Mouse (Mus musculus): ENCODE data around the gene Ednrb. TPM values are rescaled to one million over a fixed set of nuclear protein-coding genes. Genes with fewer than 3 reads are reported as not detected.
"Not testable (repeated sequence)": the region's sequence is repeated elsewhere in the genome, so short reads cannot be mapped to it uniquely, and the experiment has no call there.

Ednrb gene
- total RNA-seq, 1 experiment from 2014 or later = 38.2 TPM

DNA sequence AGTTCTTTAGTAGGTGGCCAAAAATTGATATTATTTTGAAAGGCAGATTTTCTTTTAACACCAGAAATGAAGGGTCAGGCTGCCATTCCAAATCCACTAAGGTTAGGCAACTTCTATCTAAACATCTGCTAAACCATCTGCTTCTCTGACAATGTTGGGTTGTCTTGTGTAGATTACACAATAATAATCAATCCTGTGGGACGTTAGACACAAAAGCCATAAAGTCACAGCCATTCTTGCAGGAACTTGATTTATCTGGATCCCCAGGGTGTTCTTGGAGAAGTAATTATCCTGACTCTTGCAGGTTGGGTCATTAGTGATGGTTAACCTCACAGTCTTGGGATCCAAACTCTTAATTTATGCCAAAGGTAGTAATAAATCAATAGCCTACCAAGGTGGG is 21.6 kb downstream of the Ednrb start:
- no peak for DNase-seq

DNA sequence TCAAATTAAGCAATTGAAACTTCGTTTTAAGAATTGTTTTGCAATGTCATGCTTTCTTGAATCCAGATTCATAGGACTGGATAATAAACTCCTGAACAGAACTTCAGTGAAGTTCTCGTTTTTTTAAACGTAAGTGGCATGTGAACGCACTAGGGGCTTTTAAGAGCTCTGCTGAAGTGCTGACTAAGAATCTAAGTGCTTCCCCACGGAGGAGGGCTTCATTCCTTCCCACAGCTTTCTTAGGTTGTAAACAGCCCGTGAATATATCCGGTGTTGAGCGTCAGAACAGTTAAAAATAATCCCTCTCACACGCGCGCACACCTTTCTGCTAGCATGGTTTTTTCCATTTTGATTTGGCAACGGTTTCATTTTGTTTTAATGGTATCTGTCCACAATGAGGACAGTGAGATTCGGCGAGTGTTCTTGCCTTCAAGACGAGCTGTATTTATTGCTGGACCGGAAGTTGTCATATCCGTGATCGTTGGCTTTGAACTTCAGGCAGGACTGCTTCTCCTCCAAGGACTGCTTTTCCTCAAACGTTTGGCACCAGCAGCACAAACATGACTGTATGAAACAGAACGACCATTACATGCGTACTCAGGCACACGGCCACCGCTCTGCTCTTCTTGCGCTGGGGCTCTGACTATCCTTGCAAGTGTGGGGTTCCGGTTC is 27.4 kb downstream of the Ednrb start:
- DNase-seq = no peak

DNA sequence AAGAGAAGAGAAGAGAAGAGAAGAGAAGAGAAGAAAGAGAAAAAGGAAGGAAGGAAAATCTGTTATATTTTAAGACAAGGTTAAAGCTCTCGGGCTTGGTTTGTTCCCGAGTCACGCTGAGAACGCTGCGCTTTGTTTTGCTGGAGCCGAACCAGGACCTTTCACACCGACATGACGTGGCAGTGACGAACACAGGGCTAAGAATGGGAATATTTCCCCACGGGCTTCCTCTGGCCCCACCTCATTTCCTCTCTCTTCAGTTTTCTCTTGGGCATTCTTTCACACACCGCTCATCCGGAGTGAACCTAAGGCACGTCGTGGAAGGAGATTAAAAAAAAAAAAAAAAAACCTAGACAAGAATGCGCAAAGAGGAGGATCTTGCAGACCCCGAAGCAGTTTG is 28.7 kb downstream of the Ednrb start:
- peak; percentile 33 for DNase-seq

DNA sequence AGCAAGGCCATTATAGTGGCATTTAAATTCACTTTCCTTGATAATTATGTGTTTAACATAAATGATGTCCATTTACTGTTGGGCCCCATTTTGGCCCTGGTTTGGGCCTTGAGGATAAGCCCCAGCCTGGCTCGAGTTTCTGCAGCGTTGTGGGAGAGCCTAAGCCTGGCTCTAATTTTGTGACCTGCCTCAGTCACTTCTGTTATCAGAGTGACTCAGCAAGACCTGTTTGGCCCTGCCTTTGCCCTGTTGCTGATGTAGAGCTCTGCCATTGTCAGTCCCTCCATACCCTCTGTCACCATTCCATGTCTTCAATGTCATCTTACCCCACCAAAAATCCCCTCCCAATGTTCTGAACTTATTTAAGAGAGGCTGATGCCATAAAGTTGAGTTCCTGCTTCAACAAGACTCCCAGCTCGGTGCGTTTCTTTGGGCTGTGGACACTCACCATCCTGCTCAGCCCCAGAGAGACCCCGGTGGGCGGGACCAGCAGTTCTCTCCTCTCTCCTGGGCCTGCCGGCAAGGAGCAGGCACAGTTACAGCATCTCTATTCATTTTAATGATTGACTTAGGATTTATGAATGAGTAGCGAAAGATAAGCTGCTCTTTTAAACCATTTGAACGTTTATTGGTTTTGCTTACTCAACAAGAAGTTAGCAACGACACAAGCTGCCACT is 30.0 kb downstream of the Ednrb start:
- no peak for DNase-seq

DNA sequence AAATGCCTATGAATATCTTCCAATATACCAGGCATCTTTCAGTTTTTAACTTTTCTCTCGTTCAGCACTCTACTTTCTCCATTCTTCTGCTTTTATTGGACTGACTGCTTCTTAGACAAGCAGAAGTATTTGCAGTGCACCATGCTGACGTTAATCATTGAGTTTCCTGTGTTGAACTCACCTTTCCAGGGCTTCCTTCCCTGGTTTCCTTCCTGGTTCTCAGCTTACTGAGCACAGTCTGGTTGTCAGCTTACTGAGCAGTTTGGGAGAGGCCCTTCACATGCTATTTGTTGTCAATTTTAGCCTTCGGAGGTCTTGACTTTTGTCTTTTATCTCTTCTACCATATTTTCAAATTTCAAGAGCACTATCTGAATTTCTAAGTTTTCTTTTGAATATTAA is 31.0 kb downstream of the Ednrb start:
- DNase-seq = no peak

DNA sequence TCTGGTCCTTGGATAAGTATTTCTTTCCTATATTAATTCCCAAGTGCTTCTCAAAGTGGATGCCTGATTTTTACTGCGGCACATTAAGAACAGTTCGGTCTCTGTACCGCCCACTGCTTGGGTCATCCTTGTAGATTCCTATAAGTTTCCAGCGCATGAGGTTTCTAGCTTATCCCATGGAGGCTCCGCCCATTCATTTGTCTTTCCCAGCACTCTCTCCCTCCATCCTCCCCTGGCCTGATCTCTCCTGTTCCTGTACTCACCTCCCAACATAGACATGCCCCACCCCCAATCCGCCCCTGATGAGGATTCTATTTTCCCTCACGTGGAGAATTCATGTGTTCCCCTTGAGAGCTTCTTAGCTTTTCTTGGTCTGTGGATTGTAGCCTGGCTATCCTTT is 32.9 kb downstream of the Ednrb start:
- no peak for DNase-seq

DNA sequence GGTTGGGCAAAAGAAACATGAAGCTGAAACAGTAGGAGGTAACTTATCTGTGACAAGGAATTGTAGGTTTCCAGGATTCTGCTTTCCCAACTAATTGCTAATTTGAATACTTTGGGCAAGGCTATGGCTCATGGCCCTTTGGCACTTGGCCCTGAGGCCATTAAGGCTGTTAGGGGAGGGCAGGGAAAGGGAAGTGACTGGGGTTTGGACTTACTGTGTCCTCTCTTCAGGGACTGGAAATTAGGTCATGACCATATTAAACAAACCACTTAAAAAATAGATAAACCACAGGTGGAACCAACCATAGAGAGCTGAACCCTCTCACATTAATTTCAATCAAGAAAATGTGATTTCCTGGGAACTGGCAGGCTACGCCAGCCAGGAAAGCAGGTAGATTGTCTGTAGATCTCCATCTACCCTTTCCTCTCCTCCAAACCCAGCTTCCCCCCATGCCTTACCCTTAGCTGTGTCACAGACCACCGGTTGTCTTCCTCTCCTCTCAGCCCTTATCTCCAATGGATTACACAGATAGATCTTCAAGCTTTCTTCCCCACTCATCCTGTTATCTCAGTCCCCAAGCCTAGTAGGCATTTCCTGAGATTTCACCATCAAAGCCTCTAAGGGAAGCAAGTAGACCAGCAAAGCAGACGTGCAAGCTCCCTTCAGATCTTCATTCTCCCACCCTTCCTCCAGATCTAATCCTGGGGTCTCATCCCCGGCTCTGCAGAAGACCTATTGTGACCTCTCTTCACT is 40.1 kb downstream of the Ednrb start:
- no peak for DNase-seq

DNA sequence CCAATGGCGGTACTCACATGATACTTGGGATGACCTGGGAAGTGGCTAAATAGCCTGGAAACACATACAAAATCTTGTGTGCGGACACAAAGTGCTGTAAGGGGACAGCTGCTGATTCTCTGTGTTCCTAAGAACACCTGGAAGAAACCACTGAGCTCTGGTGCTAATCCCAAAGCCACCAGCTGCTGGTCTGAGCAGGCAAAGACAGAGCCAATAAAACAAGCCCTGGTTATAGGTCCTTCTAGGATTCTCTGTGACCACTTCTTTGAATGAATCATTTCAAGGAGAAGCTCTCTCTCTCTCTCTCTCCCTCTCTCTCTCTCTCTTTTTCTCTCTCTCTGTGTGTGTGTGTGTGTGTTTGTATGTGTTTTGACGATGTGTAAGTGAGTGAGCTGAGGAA is 47.1 kb downstream of the Ednrb start:
- no peak for DNase-seq

DNA sequence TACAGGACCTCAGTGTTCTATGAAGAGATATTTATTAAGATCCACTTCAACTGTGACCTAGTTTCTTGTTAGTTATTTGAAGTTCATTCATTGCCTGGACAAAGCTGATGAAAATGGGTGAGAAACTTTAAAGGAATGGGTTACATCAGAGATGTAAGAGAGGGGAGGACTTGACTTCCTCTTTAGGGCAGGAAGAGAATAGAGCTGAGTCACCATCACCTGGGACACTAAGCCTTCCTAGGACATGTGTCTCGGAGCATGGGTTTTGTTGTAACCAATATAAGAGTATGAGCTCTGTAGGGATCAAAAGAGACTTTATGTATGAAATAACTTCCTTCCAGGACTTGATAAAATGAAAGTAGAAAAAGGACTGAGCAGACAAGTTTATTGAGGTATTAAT is 48.6 kb downstream of the Ednrb start:
- DNase-seq = no peak

DNA sequence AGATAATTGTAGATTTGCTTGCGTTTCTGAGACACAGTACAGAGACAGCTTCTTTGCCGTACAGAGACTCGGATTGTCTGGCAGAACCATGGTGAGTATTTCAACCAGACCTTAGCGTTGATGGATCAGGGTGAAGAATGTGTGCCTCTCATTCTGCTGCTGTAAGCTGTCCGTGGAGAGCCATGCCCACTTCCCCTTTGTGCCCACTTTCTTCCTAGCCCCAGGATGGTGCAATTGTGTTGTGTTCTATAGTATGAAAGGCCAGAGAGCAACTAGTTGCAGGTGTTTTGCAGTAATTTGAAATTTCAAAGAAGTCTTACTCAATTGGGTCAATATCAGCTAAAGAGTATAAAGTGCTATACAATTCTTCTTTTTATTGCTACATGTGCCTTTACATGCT is 50.8 kb downstream of the Ednrb start:
- DNase-seq = no peak

DNA sequence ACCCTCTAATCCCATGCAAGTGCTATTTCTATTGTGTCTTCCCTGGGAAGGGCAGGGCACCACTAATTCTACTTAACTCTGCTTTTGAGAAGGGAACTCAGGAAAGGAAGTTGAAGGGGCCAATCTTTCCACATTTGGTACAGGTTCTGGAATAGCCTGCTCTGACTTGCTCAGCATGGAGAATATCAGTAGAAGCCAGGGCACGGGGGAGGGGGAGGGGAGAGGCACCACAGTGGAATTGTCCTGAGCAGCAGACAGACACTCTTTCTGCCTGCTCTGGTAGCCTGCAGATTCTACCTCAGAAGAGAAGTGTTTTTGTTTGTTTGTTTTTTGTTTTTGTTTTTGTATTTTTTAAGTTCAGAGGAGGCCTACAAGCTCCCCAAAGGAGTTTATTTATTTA is 51.5 kb downstream of the Ednrb start:
- no peak for DNase-seq

DNA sequence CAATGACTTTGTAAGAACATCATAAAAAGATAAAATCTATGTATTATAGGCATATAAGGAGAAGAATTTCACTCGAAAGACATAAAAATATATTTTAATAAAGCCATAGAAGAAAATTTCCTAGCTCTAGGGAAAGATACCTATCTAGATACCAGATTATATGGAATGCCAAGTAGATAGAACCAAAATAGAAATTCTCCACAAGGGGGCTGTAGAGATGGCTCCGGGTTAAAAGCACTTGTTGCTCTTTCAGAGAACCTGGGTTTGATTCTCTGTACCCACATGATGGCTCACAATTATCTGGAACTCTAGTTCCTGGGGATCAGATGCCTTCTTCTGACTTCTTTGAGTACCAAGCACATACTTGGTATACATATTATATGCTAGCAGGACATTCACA is 56.7 kb downstream of the Ednrb start:
- DNase-seq = no peak

DNA sequence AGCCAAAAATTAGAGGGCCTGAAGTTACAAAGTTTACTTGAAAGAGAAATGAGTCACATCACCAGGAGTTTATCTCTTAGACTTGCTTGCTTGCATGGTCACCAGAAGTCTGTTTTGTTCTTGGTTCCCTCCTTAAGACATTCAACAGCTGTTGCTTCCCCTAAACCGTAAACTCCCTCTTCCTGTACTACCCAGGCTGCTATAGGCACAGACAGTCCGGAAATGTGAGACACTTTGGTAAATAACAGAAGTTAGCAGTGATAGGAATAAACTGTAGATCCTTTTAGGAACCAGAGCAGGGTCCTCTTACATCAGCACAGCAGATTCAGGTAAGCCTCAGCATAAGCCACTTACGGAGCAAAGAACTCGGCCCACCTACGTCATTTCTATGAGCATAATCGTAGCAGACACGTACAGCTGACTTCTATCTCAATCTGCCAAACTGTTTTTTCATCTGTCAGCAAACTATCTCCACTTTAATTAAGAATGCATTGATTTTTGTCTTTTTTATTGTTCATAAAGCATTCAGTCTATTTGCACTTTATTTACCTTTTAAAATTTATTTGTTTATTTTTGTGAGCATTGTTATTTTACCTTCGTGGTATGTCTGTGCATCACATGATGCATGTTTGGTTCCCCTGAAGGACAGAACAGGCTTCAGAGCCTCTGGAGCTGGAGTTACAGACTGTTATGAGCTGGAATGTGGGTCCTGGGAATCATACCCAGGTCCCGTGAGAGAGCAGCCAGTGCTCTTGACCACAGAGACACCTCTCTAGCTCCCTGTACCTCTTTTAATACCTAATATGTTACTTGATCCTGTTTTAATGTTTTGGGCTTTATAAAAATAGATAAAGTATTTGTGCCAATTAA is 58.9 kb downstream of the Ednrb start:
- DNase-seq = no peak

DNA sequence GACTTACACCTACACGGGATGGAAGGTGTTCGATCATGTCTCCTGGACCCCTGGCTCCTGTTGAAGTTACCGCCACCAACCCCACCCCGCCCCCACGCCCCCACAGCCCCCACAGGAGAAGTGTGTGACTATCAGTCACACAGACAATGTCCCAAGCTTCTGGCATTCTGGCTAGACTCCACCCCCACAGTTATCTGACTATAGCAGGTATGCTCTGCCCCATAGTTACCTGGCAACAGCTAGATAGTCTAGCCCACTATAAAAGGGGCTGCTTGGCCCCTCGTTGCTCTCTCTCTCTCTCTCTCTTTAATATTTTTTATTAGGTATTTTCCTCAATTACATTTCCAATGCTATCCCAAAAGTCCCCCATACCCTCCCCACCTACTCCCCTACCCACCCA is 63.9 kb downstream of the Ednrb start:
- DNase-seq = not testable (repeated sequence)

DNA sequence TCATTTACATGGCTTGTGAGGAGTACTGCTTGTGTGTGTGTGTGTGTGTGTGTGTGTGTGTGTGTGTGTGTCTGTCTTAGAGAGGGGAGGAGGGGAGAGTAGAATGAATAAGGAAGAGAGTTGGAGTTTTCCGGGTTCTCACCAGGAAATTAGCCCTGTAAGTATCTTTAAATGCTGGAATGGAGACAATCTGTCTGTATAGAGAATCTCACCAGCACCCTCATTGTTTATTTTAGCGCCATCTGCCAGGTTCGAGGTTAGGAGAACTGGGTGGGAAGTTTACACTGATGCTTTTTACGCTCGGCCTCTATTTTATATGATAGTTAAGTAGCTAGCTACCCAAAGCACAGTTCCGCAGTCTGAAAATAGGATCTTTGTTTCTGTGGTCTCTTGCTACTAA is 64.9 kb downstream of the Ednrb start:
- DNase-seq = no peak

DNA sequence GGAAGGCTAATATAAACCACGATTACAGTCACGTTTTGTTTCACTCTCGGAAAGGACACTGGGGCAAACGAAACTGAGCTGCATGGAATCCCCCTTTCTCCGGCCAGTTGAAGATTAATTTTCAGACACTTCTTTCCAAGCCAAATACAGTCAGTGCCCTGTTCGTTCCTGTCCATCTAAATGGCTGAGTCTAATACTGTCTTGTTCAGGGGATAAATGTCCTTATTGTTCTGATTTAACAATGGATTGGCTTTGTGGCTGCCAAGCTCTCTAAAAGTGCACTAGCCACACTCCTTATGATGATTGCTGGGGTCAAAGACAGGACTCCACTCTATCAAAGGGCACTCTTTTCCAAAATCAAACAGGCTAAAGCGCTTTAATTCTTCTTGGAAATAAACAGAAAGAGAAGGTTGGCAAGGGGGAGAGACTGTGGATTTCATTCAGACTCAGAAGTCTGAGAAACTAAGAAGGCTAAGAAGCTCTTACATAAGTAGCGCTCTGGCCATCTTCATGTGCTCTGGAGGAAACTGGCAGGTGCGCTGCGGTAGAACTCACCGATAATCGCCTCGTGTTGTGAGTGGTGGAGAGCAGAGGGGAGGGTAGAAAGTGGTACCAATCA is 65.6 kb downstream of the Ednrb start:
- no peak for DNase-seq

DNA sequence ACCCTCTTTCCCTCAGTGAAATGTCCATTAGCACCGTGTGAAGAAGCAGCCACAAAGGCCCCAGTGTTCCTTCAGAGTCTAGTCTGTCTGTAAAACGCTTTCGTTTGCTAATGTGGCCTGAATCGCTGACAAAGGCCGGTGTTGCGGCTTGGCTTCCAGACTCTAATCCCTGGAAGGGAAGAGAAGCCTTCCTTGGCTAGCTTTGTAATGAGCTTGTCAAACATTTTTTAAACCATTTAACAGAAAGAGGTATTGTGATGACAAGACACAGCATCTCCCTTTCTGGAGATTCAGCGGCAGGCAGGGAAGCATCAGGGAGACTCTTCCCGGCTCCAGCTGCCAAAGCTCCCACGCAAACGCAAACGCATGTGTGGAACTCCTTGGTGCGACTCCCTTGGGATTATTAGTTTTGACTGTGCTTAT is 66.2 kb downstream of the Ednrb start:
- no peak for DNase-seq

DNA sequence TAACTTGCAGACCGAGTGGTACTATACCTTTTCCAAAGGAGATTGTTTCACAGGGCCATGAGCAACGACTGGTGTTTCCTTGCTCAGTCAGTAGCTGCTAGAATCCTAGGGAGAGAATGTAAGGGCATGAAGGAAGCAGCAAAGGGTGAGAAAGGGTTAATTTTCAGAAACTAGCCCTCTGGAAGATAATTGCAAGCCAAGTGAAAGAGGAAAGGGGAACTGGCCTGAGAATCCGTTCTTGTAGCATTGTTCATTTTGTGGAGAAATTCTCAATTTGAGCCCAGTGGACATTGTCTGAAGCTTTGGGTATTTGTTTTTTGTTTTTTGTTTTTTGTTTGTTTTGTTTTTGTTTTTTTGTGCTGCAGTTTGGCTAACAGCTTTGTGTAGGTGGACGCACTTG is 66.8 kb downstream of the Ednrb start:
- DNase-seq = no peak

DNA sequence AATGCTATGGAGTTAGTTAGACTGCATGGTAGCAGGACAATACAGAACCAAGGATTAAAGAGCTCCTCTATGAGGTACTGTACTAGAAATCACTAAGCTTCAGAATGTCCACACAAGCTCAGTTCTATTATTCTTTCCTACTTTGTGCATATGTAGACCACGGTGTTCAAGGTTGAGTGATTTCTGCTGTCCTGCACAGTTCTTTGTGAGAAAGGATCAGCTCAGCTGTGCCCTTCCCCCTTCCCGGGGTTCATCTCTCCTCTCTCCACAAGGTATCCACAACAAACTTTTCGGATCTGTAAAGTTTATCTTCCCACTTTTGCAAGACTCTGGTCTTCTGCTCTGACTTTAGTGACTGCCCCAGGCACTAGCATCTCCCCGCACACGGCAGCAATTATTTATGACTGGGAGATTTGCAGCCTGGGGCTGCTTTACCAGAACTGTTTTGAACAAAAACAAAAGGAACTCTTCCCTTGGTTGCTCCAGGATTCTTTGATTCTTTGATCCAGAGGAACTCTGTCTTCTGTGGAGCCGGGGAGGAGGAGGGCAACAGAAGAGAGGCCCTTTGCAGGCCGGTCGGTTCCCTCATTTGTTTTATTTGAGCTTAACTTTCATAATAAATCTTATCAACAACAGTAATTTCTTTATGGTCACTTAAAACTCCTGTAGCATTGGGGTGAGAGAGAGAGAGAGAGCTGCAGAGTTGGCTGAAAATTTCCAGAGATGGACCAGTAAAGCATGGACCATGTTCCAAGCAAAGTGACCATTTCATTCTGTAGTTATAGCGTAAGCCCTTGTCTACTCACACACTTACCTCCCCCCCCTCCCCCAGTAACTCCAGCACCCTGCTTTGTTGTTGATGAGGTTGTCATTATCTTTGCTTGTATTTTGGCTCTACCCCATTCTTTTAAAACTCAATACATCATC is 74.6 kb downstream of the Ednrb start:
- no peak for DNase-seq

DNA sequence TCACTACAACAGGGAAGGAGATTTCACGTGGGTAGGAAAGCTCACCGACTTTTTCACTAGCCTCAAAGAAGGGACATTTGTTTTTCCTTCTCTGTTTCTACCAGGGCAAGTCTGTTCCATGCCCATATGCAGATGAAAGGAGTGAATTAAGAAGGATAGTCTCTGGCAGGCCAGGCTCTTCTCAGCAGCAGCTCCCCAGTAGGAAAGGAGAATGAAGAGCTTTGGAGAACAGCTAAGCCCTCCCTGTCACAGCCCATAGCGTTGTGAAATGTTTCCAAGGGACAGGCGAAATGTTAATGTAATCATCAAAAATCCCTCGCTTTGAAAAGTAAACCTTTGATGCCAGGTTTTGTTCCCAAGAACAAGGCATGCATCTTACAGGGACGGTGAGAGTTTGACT is 76.7 kb downstream of the Ednrb start:
- DNase-seq = no peak

Data from adrenal gland, postnatal 25 days (tissue).